Mouse (Mus musculus): ENCODE results near the gene Ccl3. TPM values are rescaled to one million over a fixed set of nuclear protein-coding genes. Genes with fewer than 3 reads are reported as not detected.

The Ccl3 gene
- total and polyA plus RNA-seq, 3 experiments: 3.2 to 18.4 (median 10.6) TPM

DNA sequence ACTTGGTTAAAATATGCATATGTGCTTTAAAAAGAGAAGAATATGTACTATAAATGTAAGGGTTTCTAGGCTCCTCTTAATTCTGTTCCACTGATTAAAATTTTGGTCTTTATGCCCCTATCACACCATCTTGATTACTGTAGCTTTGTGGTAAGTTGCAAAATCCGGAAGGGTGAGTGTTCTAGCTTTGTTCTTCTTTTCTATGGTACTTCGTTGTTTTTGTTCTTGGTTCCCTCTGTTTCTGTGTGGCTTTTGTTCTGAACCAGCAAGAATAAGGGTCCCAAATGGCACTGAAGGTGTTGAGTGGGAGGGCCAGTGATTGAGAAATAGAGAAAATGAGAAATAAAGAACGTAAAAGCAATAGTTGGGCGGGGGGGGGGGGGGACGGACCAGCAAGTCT is 30.9 kb downstream of the Ccl3 start:
- DNase-seq (ENCODE audit: extremely low read depth): no peak
- dilution Hi-C loops (cut with MboI; ENCODE audit: extremely low pct_ligation_motif_present, extremely low pct_unique_long_range_greater_than_20kb, low sequenced_read_pairs): no loop called here
- H3K27me3 ChIP-seq (replicated peaks): no peaks in the 10 kb centered on the region
- no peaks in the 10 kb centered on the region for H3K9me3 ChIP-seq (replicated peaks; ENCODE audit: low read length)
- peaks cover 2 to 19% of the 10 kb centered on the region in 2 experiments; a peak in 3 of 4 replicates for H3K4me1 ChIP-seq (ENCODE audit: control insufficient read depth in 1 of 2, insufficient read depth in 2 of 2)
- no peak for TF ChIP-seq SIN3A (IDR thresholded peaks at IDR 0.05; ENCODE audit: low read length)
- TF ChIP-seq CHD1 (IDR thresholded peaks at IDR 0.05; ENCODE audit: low read depth, low read length): no peak
- no peak for TF ChIP-seq MYC (IDR thresholded peaks at IDR 0.05; ENCODE audit: low read depth, low read length)
- no peak for TF ChIP-seq MAZ (IDR thresholded peaks at IDR 0.05; ENCODE audit: low read depth, low read length)
- no peak for TF ChIP-seq PAX5 (IDR thresholded peaks at IDR 0.05; ENCODE audit: low read length)
- TF ChIP-seq HCFC1 (IDR thresholded peaks at IDR 0.05; ENCODE audit: low read depth, low read length): no peak
- no peak for TF ChIP-seq NRF1 (IDR thresholded peaks at IDR 0.05; ENCODE audit: low read depth, low read length)
- TF ChIP-seq CTCF (conservative IDR thresholded peaks at IDR 0.05 in 1 of 2, IDR thresholded peaks at IDR 0.05 in 1 of 2; ENCODE audit: low read depth in 2 of 2, low read length in 2 of 2): no peak
- no peak for TF ChIP-seq GABPA (IDR thresholded peaks at IDR 0.05; ENCODE audit: insufficient replicate concordance, low read depth, low read length)
- no peak for TF ChIP-seq ETS1 (conservative IDR thresholded peaks at IDR 0.05; ENCODE audit: low read depth, low read length)
- no peak for TF ChIP-seq NELFE (IDR thresholded peaks at IDR 0.05; ENCODE audit: low read depth, low read length)
- no peak for TF ChIP-seq ZMIZ1 (IDR thresholded peaks at IDR 0.05; ENCODE audit: low read depth, low read length)
- no peak for TF ChIP-seq USF2 (conservative IDR thresholded peaks at IDR 0.05; ENCODE audit: low read depth, low read length)
- peak overlapping the region; percentile 76 for H3K4me2 ChIP-seq (ENCODE audit: insufficient read depth, low read depth, poor library complexity, severe bottlenecking)
- H3K4me3 ChIP-seq (replicated peaks in 1 of 3; ENCODE audit: low read depth in 2 of 3, low read length in 2 of 3, poor library complexity in 1 of 3): no peak overlapping the region
- no peaks in the 10 kb centered on the region for H3K36me3 ChIP-seq (replicated peaks in 1 of 2; ENCODE audit: control insufficient read depth in 1 of 2, insufficient read depth in 1 of 2, low read length in 1 of 2)
- H3K27ac ChIP-seq (ENCODE audit: insufficient read depth, low read depth): no peak overlapping the region
- H3K79me2 ChIP-seq (replicated peaks; ENCODE audit: control insufficient read depth, extremely low read depth, insufficient read depth, poor library complexity, severe bottlenecking): no peaks in the 10 kb centered on the region
- H3K9ac ChIP-seq (ENCODE audit: insufficient read depth, low read depth): no peak overlapping the region
- in situ Hi-C loops (cut with MboI; ENCODE audit: low pct_ligation_motif_present, low pct_unique_long_range_greater_than_20kb, low sequenced_read_pairs): no loop called here

GRCm38 (mm10) chr11:83616586-83616985 is 32.6 kb downstream of the Ccl3 start:
- Histone ChIP-seq H3K4me1 (ENCODE audit: control insufficient read depth in 1 of 2, insufficient read depth in 2 of 2) (peaks cover 2 to 29% of the 10 kb centered on the region in 2 experiments; a peak in 3 of 4 replicates), H3K27ac (ENCODE audit: insufficient read depth, low read depth) (no peak overlapping the region), H3K9me3 (replicated peaks; ENCODE audit: low read length) (no peaks in the 10 kb centered on the region), H3K4me3 (replicated peaks in 1 of 3; ENCODE audit: low read depth in 2 of 3, low read length in 2 of 3, poor library complexity in 1 of 3) (no peak overlapping the region), H3K36me3 (replicated peaks in 1 of 2; ENCODE audit: control insufficient read depth in 1 of 2, insufficient read depth in 1 of 2, low read length in 1 of 2) (no peaks in the 10 kb centered on the region), H3K27me3 (replicated peaks) (no peaks in the 10 kb centered on the region), H3K9ac (ENCODE audit: insufficient read depth, low read depth) (no peak overlapping the region), H3K79me2 (replicated peaks; ENCODE audit: control insufficient read depth, extremely low read depth, insufficient read depth, poor library complexity, severe bottlenecking) (no peaks in the 10 kb centered on the region), H3K4me2 (ENCODE audit: insufficient read depth, low read depth, poor library complexity, severe bottlenecking) (no peak overlapping the region)
- no peak for DNase-seq (ENCODE audit: extremely low read depth)
- in situ Hi-C loops (cut with MboI; ENCODE audit: low pct_ligation_motif_present, low pct_unique_long_range_greater_than_20kb, low sequenced_read_pairs): no loop called here
- TF ChIP-seq PAX5 (IDR thresholded peaks at IDR 0.05; ENCODE audit: low read length): no peak
- no peak for TF ChIP-seq ZMIZ1 (IDR thresholded peaks at IDR 0.05; ENCODE audit: low read depth, low read length)
- TF ChIP-seq IRF4 (IDR thresholded peaks at IDR 0.05; ENCODE audit: low read depth, low read length): no peak
- no peak for TF ChIP-seq UBTF (IDR thresholded peaks at IDR 0.05; ENCODE audit: low read depth, low read length)
- no peak for TF ChIP-seq CTCF (conservative IDR thresholded peaks at IDR 0.05 in 1 of 2, IDR thresholded peaks at IDR 0.05 in 1 of 2; ENCODE audit: low read depth in 2 of 2, low read length in 2 of 2)
- no peak for TF ChIP-seq JUND (conservative IDR thresholded peaks at IDR 0.05; ENCODE audit: low read depth, low read length)
- TF ChIP-seq ZC3H11A (IDR thresholded peaks at IDR 0.05; ENCODE audit: low read depth, low read length): no peak
- TF ChIP-seq MEF2A (IDR thresholded peaks at IDR 0.05; ENCODE audit: borderline replicate concordance, low read depth, low read length): no peak
- no peak for TF ChIP-seq ZNF384 (IDR thresholded peaks at IDR 0.05; ENCODE audit: low read depth, low read length)
- no peak for TF ChIP-seq TCF12 (IDR thresholded peaks at IDR 0.05; ENCODE audit: low read depth, low read length)
- TF ChIP-seq ZKSCAN1 (IDR thresholded peaks at IDR 0.05; ENCODE audit: borderline replicate concordance, low read depth, low read length): no peak
- no peak for TF ChIP-seq POLR2AphosphoS2 (IDR thresholded peaks at IDR 0.05; ENCODE audit: low read depth, low read length)
- no peak for TF ChIP-seq BHLHE40 (IDR thresholded peaks at IDR 0.05; ENCODE audit: low read depth, low read length)
- no peak for TF ChIP-seq RCOR1 (conservative IDR thresholded peaks at IDR 0.05; ENCODE audit: low read depth, low read length)
- TF ChIP-seq KAT2A (IDR thresholded peaks at IDR 0.05; ENCODE audit: insufficient replicate concordance, low read length): no peak
- TF ChIP-seq TBP (conservative IDR thresholded peaks at IDR 0.05; ENCODE audit: low read depth, low read length): no peak
- TF ChIP-seq SMC3 (IDR thresholded peaks at IDR 0.05; ENCODE audit: low read depth, low read length): no peak
- no peak for TF ChIP-seq RAD21 (IDR thresholded peaks at IDR 0.05; ENCODE audit: low read depth, low read length)
- no peak for TF ChIP-seq MXI1 (IDR thresholded peaks at IDR 0.05; ENCODE audit: low read depth, low read length)
- dilution Hi-C loops (cut with MboI; ENCODE audit: extremely low pct_ligation_motif_present, extremely low pct_unique_long_range_greater_than_20kb, low sequenced_read_pairs): no loop called here
